26 mouse cellular contexts compared by ENCODE assay signal in the genomic region with DNA sequence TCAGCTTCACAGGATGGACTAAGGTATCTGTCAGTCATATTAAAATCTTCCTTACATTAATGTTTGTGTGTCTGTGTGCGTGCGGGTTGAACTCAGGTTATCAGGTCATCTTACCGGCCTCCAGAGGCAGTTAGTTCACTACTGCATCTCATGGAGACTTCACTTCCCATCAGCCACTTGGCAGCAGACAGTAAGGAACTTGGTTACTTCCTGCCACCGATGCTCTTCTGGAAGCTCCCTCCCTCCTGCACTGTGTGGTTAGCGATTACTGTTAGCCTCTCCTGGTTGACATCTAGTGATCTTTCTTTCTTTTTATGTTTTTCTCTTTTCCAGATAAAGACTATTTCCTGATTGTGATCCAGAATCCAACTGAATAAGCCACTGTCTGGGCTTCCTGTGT.
"Had no signal": no experiment of that assay in that cellular context is flagged by ENCODE, and none has a peak within 500 bp of the region (broad histone marks: within the 10 kb centered on the region; RNA-seq: fewer than 3 reads in every experiment).

No protein-coding gene starts in this region.

- H3K9me3 ChIP-seq: hindbrain, embryonic 10.5 days; hindbrain, embryonic 12.5 days; hindbrain, embryonic 15.5 days; kidney, embryonic 15.5 days; limb, embryonic 13.5 days; limb, embryonic 15.5 days; liver, embryonic 12.5 days had no signal

- H3K27ac ChIP-seq: gastrocnemius, adult 2 months; heart, adult 2 months; hindbrain, embryonic 10.5 days; hindbrain, embryonic 12.5 days; hindbrain, embryonic 15.5 days; hindbrain, postnatal 0 days; kidney, embryonic 15.5 days; kidney, postnatal 0 days; limb, embryonic 13.5 days; limb, embryonic 15.5 days; liver, embryonic 12.5 days; liver, embryonic 14.5 days had no signal

- DNase-seq: gastrocnemius, adult 2 months; gastrocnemius, postnatal 10 days; gastrocnemius, postnatal 25 days; heart, adult 2 months; heart, postnatal 10 days; heart, postnatal 4 days; kidney, adult 11 months; kidney, adult 2 months; kidney, adult 9 months; kidney, postnatal 14 days; kidney, postnatal 36 days; layer of hippocampus, adult 9-11 months; layer of hippocampus, postnatal 36 days; left cerebral cortex, postnatal 4 days had no signal

- ATAC-seq: hindbrain, postnatal 0 days; intestine, embryonic 16.5 days; liver, embryonic 12.5 days had no signal

- H3K9ac ChIP-seq: hindbrain, embryonic 12.5 days; hindbrain, embryonic 15.5 days; kidney, embryonic 15.5 days; limb, embryonic 13.5 days; limb, embryonic 15.5 days; liver, embryonic 12.5 days; liver, embryonic 14.5 days had no signal

- H3K27me3 ChIP-seq: hindbrain, embryonic 12.5 days; hindbrain, embryonic 15.5 days; kidney, embryonic 15.5 days; limb, embryonic 13.5 days; limb, embryonic 15.5 days; liver, embryonic 12.5 days had no signal

- H3K4me2 ChIP-seq: heart, embryonic 11.5 days; hindbrain, embryonic 12.5 days; hindbrain, embryonic 15.5 days; kidney, embryonic 15.5 days; limb, embryonic 13.5 days; limb, embryonic 15.5 days; liver, embryonic 12.5 days had no signal

- H3K4me1 ChIP-seq: hindbrain, embryonic 10.5 days; hindbrain, embryonic 12.5 days; hindbrain, embryonic 15.5 days; kidney, embryonic 15.5 days; limb, embryonic 13.5 days; limb, embryonic 15.5 days; liver, embryonic 12.5 days had no signal

- H3K4me3 ChIP-seq: gastrocnemius, adult 2 months; heart, adult 2 months; hindbrain, embryonic 10.5 days; hindbrain, embryonic 12.5 days; hindbrain, embryonic 15.5 days; kidney, embryonic 15.5 days; limb, embryonic 13.5 days; limb, embryonic 15.5 days; liver, embryonic 12.5 days had no signal
